Comparison of ENCODE assay signal across 18 mouse cellular contexts in genomic region chr16:57176276-57176675, GRCm38 (mm10). TPM values are rescaled to one million over a fixed set of nuclear protein-coding genes. Genes with fewer than 3 reads are reported as not detected.
DNase-seq lines count a peak whose midpoint lies in the region; ATAC-seq and TF ChIP-seq lines count a peak whose summit lies in the region.
"Had no signal": no experiment of that assay in that cellular context is flagged by ENCODE, and none has a peak within 500 bp of the region (broad histone marks: within the 10 kb centered on the region; RNA-seq: fewer than 3 reads in every experiment).

No protein-coding gene starts in this region.

- TF ChIP-seq CTCF in ES-Bruce4 (IDR thresholded peaks at IDR 0.05; ENCODE audit: low read depth, low read length), result no peak

- WGBS in hindbrain, embryonic 16.5 days, result 89% methylated on average over 7 of the region's 7 CpGs

- TF ChIP-seq POLR2A in ES-Bruce4 (IDR thresholded peaks at IDR 0.05; ENCODE audit: insufficient read depth, low read length), result no peak

- no peak for TF ChIP-seq EP300 in ES-Bruce4 (IDR thresholded peaks at IDR 0.05; ENCODE audit: insufficient read depth, low read depth, low read length)

- ATAC-seq in hindbrain, embryonic 16.5 days, result no peak
- ATAC-seq: Patski had no signal

- peak overlapping the region; percentile 88 for H3K27ac ChIP-seq in ES-Bruce4 (ENCODE audit: insufficient read depth, low read length)
- no peak overlapping the region for H3K27ac ChIP-seq in hindbrain, embryonic 16.5 days (ENCODE audit: low read depth, low read length)
- H3K27ac ChIP-seq: embryonic facial prominence, embryonic 13.5 days; hindbrain, embryonic 14.5 days; lung, embryonic 15.5 days; stomach, postnatal 0 days had no signal

- 0 out of 2 replicates have a peak overlapping the region, but pooled peaks have one; percentile 20 for H3K9ac ChIP-seq in ES-Bruce4 (ENCODE audit: low read depth, poor library complexity, severe bottlenecking)
- H3K9ac ChIP-seq in hindbrain, embryonic 16.5 days (ENCODE audit: low read depth, low read length), result no peak overlapping the region
- H3K9ac ChIP-seq: embryonic facial prominence, embryonic 13.5 days; hindbrain, embryonic 14.5 days; lung, embryonic 15.5 days had no signal

- no peak overlapping the region for H3K4me3 ChIP-seq in ES-Bruce4 (ENCODE audit: low read depth, low read length)
- no peak overlapping the region for H3K4me3 ChIP-seq in hindbrain, embryonic 16.5 days (ENCODE audit: low read length)
- H3K4me3 ChIP-seq: embryonic facial prominence, embryonic 13.5 days; lung, embryonic 15.5 days had no signal

- no peaks in the 10 kb centered on the region for H3K36me3 ChIP-seq in ES-Bruce4 (ENCODE audit: control insufficient read depth, insufficient read depth, low read length, poor library complexity, severe bottlenecking)
- peaks cover 4% of the 10 kb centered on the region for H3K36me3 ChIP-seq in hindbrain, embryonic 16.5 days (ENCODE audit: control insufficient read depth, insufficient read depth, low read length)

- H3K27me3 ChIP-seq in ES-Bruce4 (ENCODE audit: control insufficient read depth, insufficient read depth, low read length, poor library complexity, severe bottlenecking), result no peaks in the 10 kb centered on the region
- H3K27me3 ChIP-seq in hindbrain, embryonic 16.5 days (replicated peaks; ENCODE audit: control insufficient read depth, insufficient read depth, low read length), result no peaks in the 10 kb centered on the region
- H3K27me3 ChIP-seq: embryonic facial prominence, embryonic 13.5 days; lung, embryonic 15.5 days; Patski had no signal

- peak; percentile 10 for DNase-seq in CD4-positive helper T cell, adult 2 months (ENCODE audit: low read depth, low spot score)
- DNase-seq in frontal cortex, postnatal 36 days (ENCODE audit: low spot score in 2 of 2), result peak; percentile 68
- DNase-seq in right cerebral cortex, adult 2 months (ENCODE audit: low spot score in 2 of 2), result peak; percentile 72 to 74
- no peak for DNase-seq in liver
- no peak for DNase-seq in spleen, postnatal 14 days (ENCODE audit: low spot score in 2 of 2)
- DNase-seq: cerebellum, adult 2 months; heart, postnatal 14 days; kidney, adult 18-20 months; kidney, postnatal 14 days; spleen, adult 18-20 months had no signal

- no peaks in the 10 kb centered on the region for H3K4me1 ChIP-seq in ES-Bruce4 (ENCODE audit: control insufficient read depth, insufficient read depth, low read length)
- no peaks in the 10 kb centered on the region for H3K4me1 ChIP-seq in hindbrain, embryonic 16.5 days (ENCODE audit: control insufficient read depth, insufficient read depth, low read depth, low read length)
- H3K4me1 ChIP-seq: embryonic facial prominence, embryonic 13.5 days; lung, embryonic 15.5 days had no signal

- H3K9me3 ChIP-seq in ES-Bruce4 (replicated peaks; ENCODE audit: control insufficient read depth, insufficient read depth, low read length, poor library complexity, severe bottlenecking), result no peaks in the 10 kb centered on the region
- no peaks in the 10 kb centered on the region for H3K9me3 ChIP-seq in hindbrain, embryonic 16.5 days (ENCODE audit: control insufficient read depth, low read length)
- H3K9me3 ChIP-seq: embryonic facial prominence, embryonic 13.5 days; lung, embryonic 15.5 days had no signal

- H3K4me2 ChIP-seq in hindbrain, embryonic 16.5 days (ENCODE audit: low read length), result no peak overlapping the region
- H3K4me2 ChIP-seq: embryonic facial prominence, embryonic 13.5 days; hindbrain, embryonic 14.5 days; liver, embryonic 11.5 days; lung, embryonic 15.5 days had no signal

RNA-seq across cellular contexts. Expression of gene Nit2, which starts 9.1 kb away (rescaled TPM):
- polyA plus RNA-seq in ES-Bruce4 (2011; ENCODE audit: insufficient read depth, insufficient read length, low read depth, missing spikeins), result 138 and 154 TPM in 2 replicates
- 57.7 and 60.1 TPM in 2 replicates for polyA plus RNA-seq in hindbrain, embryonic 16.5 days (2015; fragmentation: Nextera tagmentation; extraction: Ambion mirVana)

RNA-seq across cellular contexts. Expression of gene Tomm70a, which starts 54.8 kb away (rescaled TPM):
- 107 and 126 TPM in 2 replicates for polyA plus RNA-seq in ES-Bruce4 (2011; ENCODE audit: insufficient read depth, insufficient read length, low read depth, missing spikeins)
- polyA plus RNA-seq in hindbrain, embryonic 16.5 days (2015; fragmentation: Nextera tagmentation; extraction: Ambion mirVana), result 56.5 and 62.5 TPM in 2 replicates

RNA-seq across cellular contexts. Expression of gene Tbc1d23, which starts 55.0 kb away (rescaled TPM):
- polyA plus RNA-seq in ES-Bruce4 (2011; ENCODE audit: insufficient read depth, insufficient read length, low read depth, missing spikeins), result 32.4 and 35.5 TPM in 2 replicates
- polyA plus RNA-seq in hindbrain, embryonic 16.5 days (2015; fragmentation: Nextera tagmentation; extraction: Ambion mirVana), result 30.2 and 34.3 TPM in 2 replicates

Comparison
In these comparisons a context has a peak if more than half of its experiments do, and no peak if none do; other contexts are left out.
1. DNase-seq: peak in CD4-positive helper T cell, adult 2 months (single experiment), frontal cortex, postnatal 36 days (2 of 2) and right cerebral cortex, adult 2 months (2 of 2); none in liver (single experiment) and spleen, postnatal 14 days (0 of 2).